Mouse (Mus musculus): Measurements from ENCODE around the gene Carmil1. TPM values are rescaled to one million over a fixed set of nuclear protein-coding genes. Genes with fewer than 3 reads are reported as not detected.

The Carmil1 gene
- polyA plus RNA-seq, 1 experiment, result not detected

- H3K27ac ChIP-seq (ENCODE audit: insufficient read depth, low read depth, low read length), result no peak overlapping the region
- H3K4me1 ChIP-seq (ENCODE audit: control insufficient read depth, insufficient read depth, low read length), result peaks cover 24% of the 10 kb centered on the region
- 91% methylated on average over 6 of the region's 6 CpGs for WGBS
- H3K4me3 ChIP-seq (ENCODE audit: insufficient read depth, low read depth, low read length), result no peak overlapping the region
- TF ChIP-seq POLR2A (IDR thresholded peaks at IDR 0.05; ENCODE audit: insufficient read depth, low read depth, low read length) (no peak), CTCF (IDR thresholded peaks at IDR 0.05; ENCODE audit: insufficient read depth, low read depth, low read length) (no peak)
Measured at GRCm38 (mm10) chr13:24246266-24246665, 34.3 kb downstream of the Carmil1 start.

- no peak overlapping the region for H3K4me3 ChIP-seq (ENCODE audit: insufficient read depth, low read depth, low read length)
- H3K4me1 ChIP-seq (ENCODE audit: control insufficient read depth, insufficient read depth, low read length), result peaks cover 24% of the 10 kb centered on the region
- 47% methylated on average over 11 of the region's 11 CpGs for WGBS
- H3K27ac ChIP-seq (ENCODE audit: insufficient read depth, low read depth, low read length), result peak overlapping the region; percentile 23; the same call in 1 of the 2 replicates
- TF ChIP-seq CTCF (IDR thresholded peaks at IDR 0.05; ENCODE audit: insufficient read depth, low read depth, low read length) (no peak), POLR2A (IDR thresholded peaks at IDR 0.05; ENCODE audit: insufficient read depth, low read depth, low read length) (no peak)
Measured at GRCm38 (mm10) chr13:24244613-24245012, 36.0 kb downstream of the Carmil1 start.

GRCm38 (mm10) chr13:24243964-24244363 lies 36.6 kb downstream of the Carmil1 start:
- TF ChIP-seq POLR2A (IDR thresholded peaks at IDR 0.05; ENCODE audit: insufficient read depth, low read depth, low read length), result no peak
- no peak for TF ChIP-seq CTCF (IDR thresholded peaks at IDR 0.05; ENCODE audit: insufficient read depth, low read depth, low read length)
- Histone ChIP-seq H3K27ac (ENCODE audit: insufficient read depth, low read depth, low read length) (no peak overlapping the region), H3K4me1 (ENCODE audit: control insufficient read depth, insufficient read depth, low read length) (peaks cover 24% of the 10 kb centered on the region), H3K4me3 (ENCODE audit: insufficient read depth, low read depth, low read length) (no peak overlapping the region)
- WGBS, result 85% methylated on average over 4 of the region's 4 CpGs

GRCm38 (mm10) chr13:24242429-24243106 lies 38.0 kb downstream of the Carmil1 start:
- TF ChIP-seq CTCF (IDR thresholded peaks at IDR 0.05; ENCODE audit: insufficient read depth, low read depth, low read length) (no peak), POLR2A (IDR thresholded peaks at IDR 0.05; ENCODE audit: insufficient read depth, low read depth, low read length) (no peak)
- no peak overlapping the region for H3K4me3 ChIP-seq (ENCODE audit: insufficient read depth, low read depth, low read length)
- peak overlapping the region; percentile 29; the same call in 1 of the 2 replicates for H3K27ac ChIP-seq (ENCODE audit: insufficient read depth, low read depth, low read length)
- peaks cover 19% of the 10 kb centered on the region for H3K4me1 ChIP-seq (ENCODE audit: control insufficient read depth, insufficient read depth, low read length)
- 27% methylated on average over 5 of the region's 5 CpGs for WGBS

GRCm38 (mm10) chr13:24241201-24241600 lies 39.4 kb downstream of the Carmil1 start:
- 74% methylated on average over 5 of the region's 5 CpGs for WGBS
- H3K27ac ChIP-seq (ENCODE audit: insufficient read depth, low read depth, low read length), result no peak overlapping the region
- no peak for TF ChIP-seq CTCF (IDR thresholded peaks at IDR 0.05; ENCODE audit: insufficient read depth, low read depth, low read length)
- no peak for TF ChIP-seq POLR2A (IDR thresholded peaks at IDR 0.05; ENCODE audit: insufficient read depth, low read depth, low read length)
- H3K4me3 ChIP-seq (ENCODE audit: insufficient read depth, low read depth, low read length), result no peak overlapping the region
- peaks cover 15% of the 10 kb centered on the region for H3K4me1 ChIP-seq (ENCODE audit: control insufficient read depth, insufficient read depth, low read length)

- H3K27ac ChIP-seq (ENCODE audit: insufficient read depth, low read depth, low read length), result no peak overlapping the region
- H3K4me3 ChIP-seq (ENCODE audit: insufficient read depth, low read depth, low read length), result no peak overlapping the region
- peaks cover 15% of the 10 kb centered on the region for H3K4me1 ChIP-seq (ENCODE audit: control insufficient read depth, insufficient read depth, low read length)
- 73% methylated on average over 4 of the region's 4 CpGs for WGBS
- no peak for TF ChIP-seq CTCF (IDR thresholded peaks at IDR 0.05; ENCODE audit: insufficient read depth, low read depth, low read length)
- TF ChIP-seq POLR2A (IDR thresholded peaks at IDR 0.05; ENCODE audit: insufficient read depth, low read depth, low read length), result no peak
Measured at GRCm38 (mm10) chr13:24240430-24240829, 40.2 kb downstream of the Carmil1 start.

GRCm38 (mm10) chr13:24238456-24239120 lies 42.0 kb downstream of the Carmil1 start:
- 73% methylated on average over 3 of the region's 3 CpGs for WGBS

GRCm38 (mm10) chr13:24236736-24237135 lies 43.9 kb downstream of the Carmil1 start:
- no peak overlapping the region for H3K4me3 ChIP-seq (ENCODE audit: insufficient read depth, low read depth, low read length)
- peaks cover 14% of the 10 kb centered on the region for H3K4me1 ChIP-seq (ENCODE audit: control insufficient read depth, insufficient read depth, low read length)
- H3K27ac ChIP-seq (ENCODE audit: insufficient read depth, low read depth, low read length), result no peak overlapping the region
- WGBS, result 75% methylated on average over 4 of the region's 4 CpGs
- no peak for TF ChIP-seq CTCF (IDR thresholded peaks at IDR 0.05; ENCODE audit: insufficient read depth, low read depth, low read length)

More at GRCm38 (mm10) chr13:24238456-24239120, 42.0 kb downstream of the Carmil1 start:
- Histone ChIP-seq H3K4me3 (ENCODE audit: insufficient read depth, low read depth, low read length) (no peak overlapping the region), H3K27ac (ENCODE audit: insufficient read depth, low read depth, low read length) (no peak overlapping the region), H3K4me1 (ENCODE audit: control insufficient read depth, insufficient read depth, low read length) (peaks cover 10% of the 10 kb centered on the region)
- TF ChIP-seq POLR2A (IDR thresholded peaks at IDR 0.05; ENCODE audit: insufficient read depth, low read depth, low read length), result no peak
- no peak for TF ChIP-seq CTCF (IDR thresholded peaks at IDR 0.05; ENCODE audit: insufficient read depth, low read depth, low read length)

GRCm38 (mm10) chr13:24232750-24233149 lies 47.8 kb downstream of the Carmil1 start:
- WGBS, result 74% methylated on average over 6 of the region's 6 CpGs
- Histone ChIP-seq H3K4me3 (ENCODE audit: insufficient read depth, low read depth, low read length) (no peak overlapping the region), H3K27ac (ENCODE audit: insufficient read depth, low read depth, low read length) (no peak overlapping the region), H3K4me1 (ENCODE audit: control insufficient read depth, insufficient read depth, low read length) (peaks cover 11% of the 10 kb centered on the region)
- TF ChIP-seq POLR2A (IDR thresholded peaks at IDR 0.05; ENCODE audit: insufficient read depth, low read depth, low read length) (no peak), CTCF (IDR thresholded peaks at IDR 0.05; ENCODE audit: insufficient read depth, low read depth, low read length) (no peak)

Measured in olfactory bulb, adult 2 months (tissue).